Mouse (Mus musculus): ENCODE results near the gene Zc2hc1b. TPM values are rescaled to one million over a fixed set of nuclear protein-coding genes. Genes with fewer than 3 reads are reported as not detected.
"Not testable (repeated sequence)": the region's sequence is repeated elsewhere in the genome, so short reads cannot be mapped to it uniquely, and the experiment has no call there.

Zc2hc1b gene
- polyA plus RNA-seq, 1 experiment from 2014 or later = not detected

DNA sequence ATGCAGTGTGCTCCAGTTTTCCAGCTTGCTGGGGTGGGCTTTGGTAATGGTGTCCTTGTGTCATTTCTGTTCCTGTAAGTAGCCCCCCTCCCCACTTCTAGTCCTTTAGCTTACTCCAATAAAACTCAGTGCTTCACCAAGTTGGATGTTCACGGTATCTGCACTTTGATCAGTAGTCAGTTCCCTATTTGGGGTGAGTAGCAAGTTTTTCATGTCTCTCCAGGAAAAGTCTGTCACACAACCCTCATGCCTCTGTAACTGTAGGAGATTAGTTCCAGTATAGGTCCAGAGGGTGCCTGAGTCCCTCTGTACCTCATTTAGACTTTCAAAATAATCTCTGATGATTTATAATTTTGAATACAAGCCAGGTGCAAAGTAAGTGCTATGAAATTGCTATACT, 21.4 kb upstream of the Zc2hc1b start:
- H3K9me3 ChIP-seq (replicated peaks; ENCODE audit: low read length) = no peaks in the 10 kb centered on the region
- no peak overlapping the region for H3K27ac ChIP-seq
- no peaks in the 10 kb centered on the region for H3K36me3 ChIP-seq (ENCODE audit: insufficient read depth, low read length)
- ATAC-seq (replicated peaks; ENCODE audit: low FRiP score, low read depth) (no peak), DNase-seq (ENCODE audit: low spot score) (no peak)
- no peak overlapping the region for H3K9ac ChIP-seq (ENCODE audit: low read depth, low read length)
- H3K4me2 ChIP-seq (ENCODE audit: low read length) = no peak overlapping the region
- H3K4me1 ChIP-seq (replicated peaks; ENCODE audit: insufficient read depth, low read length) = no peaks in the 10 kb centered on the region
- 94% methylated on average over 1 of the region's 1 CpGs for WGBS
- TF ChIP-seq CTCF (IDR thresholded peaks at IDR 0.05; ENCODE audit: low read depth) = no peak
- H3K4me3 ChIP-seq (replicated peaks; ENCODE audit: low read depth, low read length) = no peak overlapping the region
- no peaks in the 10 kb centered on the region for H3K27me3 ChIP-seq (ENCODE audit: insufficient read depth, low read length)

DNA sequence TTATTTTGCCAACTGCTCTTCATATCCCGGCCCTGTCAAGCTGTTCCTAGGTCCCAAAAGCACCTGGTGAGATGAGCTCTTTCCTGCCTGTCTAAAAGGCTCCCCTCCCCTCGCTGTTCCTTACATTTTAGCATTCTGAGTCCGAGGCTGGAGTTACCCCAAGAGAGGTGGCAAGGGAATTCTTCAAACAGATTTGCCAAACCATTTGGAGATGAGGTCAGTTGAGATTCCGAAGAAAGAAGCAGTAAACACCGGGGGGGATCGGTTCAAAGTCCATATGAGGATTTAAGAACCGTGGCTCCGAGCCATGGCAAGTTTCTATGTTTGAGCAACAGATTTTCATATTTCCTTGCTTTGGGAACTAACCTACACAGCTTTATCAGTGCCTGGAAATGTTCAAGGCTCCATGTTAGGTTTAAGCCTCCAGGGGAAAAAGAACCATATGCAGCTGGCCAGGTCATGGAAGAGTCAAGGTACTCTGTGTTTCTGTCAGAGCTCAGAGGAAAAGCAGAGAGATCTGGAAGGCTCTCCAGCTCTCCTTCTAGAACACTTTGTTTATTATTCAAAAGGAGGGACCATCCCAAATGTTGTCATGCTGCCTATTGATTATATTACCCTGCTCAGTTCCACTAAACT, 19.2 kb upstream of the Zc2hc1b start:
- no peak overlapping the region for H3K9ac ChIP-seq (ENCODE audit: low read depth, low read length)
- H3K27ac ChIP-seq = no peak overlapping the region
- H3K4me2 ChIP-seq (ENCODE audit: low read length) = no peak overlapping the region
- WGBS = 69% methylated on average over 8 of the region's 8 CpGs
- TF ChIP-seq CTCF (IDR thresholded peaks at IDR 0.05; ENCODE audit: low read depth) = no peak
- H3K4me3 ChIP-seq (replicated peaks; ENCODE audit: low read depth, low read length) = no peak overlapping the region
- H3K9me3 ChIP-seq (replicated peaks; ENCODE audit: low read length) = no peaks in the 10 kb centered on the region
- no peaks in the 10 kb centered on the region for H3K27me3 ChIP-seq (ENCODE audit: insufficient read depth, low read length)
- H3K36me3 ChIP-seq (ENCODE audit: insufficient read depth, low read length) = no peaks in the 10 kb centered on the region
- H3K4me1 ChIP-seq (replicated peaks; ENCODE audit: insufficient read depth, low read length) = no peaks in the 10 kb centered on the region; the same call in 1 of the 2 replicates
- DNase-seq (ENCODE audit: low spot score) (no peak), ATAC-seq (replicated peaks; ENCODE audit: low FRiP score, low read depth) (no peak)

DNA sequence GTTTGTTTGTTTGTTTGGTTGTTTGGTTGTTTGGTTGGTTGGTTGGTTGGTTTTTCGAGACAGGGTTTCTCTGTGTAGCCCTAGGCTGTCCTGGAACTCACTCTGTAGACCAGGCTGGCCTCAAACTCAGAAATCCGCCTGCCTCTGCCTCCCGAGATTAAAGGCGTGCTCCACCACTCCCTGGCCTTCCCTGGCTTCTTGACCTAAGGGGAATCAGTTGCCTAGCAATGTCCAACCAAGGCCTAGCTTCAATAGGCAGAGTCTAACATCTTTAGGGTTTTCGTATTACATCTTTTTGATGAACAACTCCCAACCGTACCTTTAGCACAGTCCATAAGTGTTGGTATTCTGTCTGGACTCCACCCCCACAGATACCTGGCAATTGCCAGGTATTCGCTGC, 15.7 kb upstream of the Zc2hc1b start:
- H3K4me2 ChIP-seq (ENCODE audit: low read length) = peak overlapping the region; percentile 87
- not testable (repeated sequence) for H3K9me3 ChIP-seq (replicated peaks; ENCODE audit: low read length); DNase-seq (ENCODE audit: low spot score); H3K27me3 ChIP-seq (ENCODE audit: insufficient read depth, low read length); H3K9ac ChIP-seq (ENCODE audit: low read depth, low read length); H3K27ac ChIP-seq; ATAC-seq (replicated peaks; ENCODE audit: low FRiP score, low read depth); H3K4me1 ChIP-seq (replicated peaks; ENCODE audit: insufficient read depth, low read length)
- 90% methylated on average over 7 of the region's 7 CpGs for WGBS
- peaks cover 14% of the 10 kb centered on the region; the same call in 1 of the 2 replicates for H3K36me3 ChIP-seq (ENCODE audit: insufficient read depth, low read length)
- peak overlapping the region; percentile 95 for H3K4me3 ChIP-seq (replicated peaks; ENCODE audit: low read depth, low read length)

DNA sequence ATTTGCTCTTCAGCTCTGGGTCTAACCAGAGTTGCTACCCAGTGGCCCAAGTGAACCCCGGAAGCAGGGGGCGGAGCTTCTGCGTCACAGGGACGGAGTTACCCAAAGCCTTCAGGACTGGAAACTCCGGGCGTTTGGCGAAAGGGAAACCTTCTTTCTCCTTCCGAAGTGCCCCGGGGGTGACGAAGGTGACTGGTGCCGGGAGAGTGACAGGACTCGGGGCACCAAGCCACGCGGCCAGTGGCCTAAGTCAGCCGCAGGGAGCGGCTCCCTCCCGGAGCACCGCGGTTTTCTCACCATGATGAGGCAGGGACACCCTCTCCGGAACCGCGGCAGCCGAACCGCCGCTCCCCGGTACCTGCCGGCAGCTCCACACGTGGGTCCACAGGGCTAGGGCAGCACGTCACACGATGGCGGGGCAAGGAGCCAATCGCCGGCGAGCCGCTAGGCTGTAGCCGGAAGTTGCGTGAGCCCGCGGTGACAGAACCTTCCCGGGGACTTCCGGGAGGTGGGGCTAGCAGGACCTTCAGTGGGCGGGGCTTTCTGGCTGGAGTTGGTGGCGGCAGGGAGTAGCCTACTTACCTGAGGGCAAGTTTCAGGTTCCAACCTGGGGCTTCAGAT, 15.0 kb upstream of the Zc2hc1b start, which contains the start of gene Ltv1:
Gene Ltv1, minus strand, starts transcription at position 438 of the 621 bp plus-strand sequence.
- Histone ChIP-seq H3K27me3 (ENCODE audit: insufficient read depth, low read length) (no peaks in the 10 kb centered on the region), H3K27ac (peak within 1 kb of the TSS; percentile 89), H3K4me1 (replicated peaks; ENCODE audit: insufficient read depth, low read length) (no peaks in the 10 kb centered on the region; the same call in 1 of the 2 replicates), H3K4me3 (replicated peaks; ENCODE audit: low read depth, low read length) (peak within 1 kb of the TSS; percentile 95), H3K4me2 (ENCODE audit: low read length) (peak within 1 kb of the TSS; percentile 87), H3K36me3 (ENCODE audit: insufficient read depth, low read length) (peaks cover 15% of the 10 kb centered on the region), H3K9me3 (replicated peaks; ENCODE audit: low read length) (no peaks in the 10 kb centered on the region), H3K9ac (ENCODE audit: low read depth, low read length) (peak within 1 kb of the TSS; percentile 87)
- ATAC-seq (replicated peaks; ENCODE audit: low FRiP score, low read depth) (peak; percentile 100), DNase-seq (ENCODE audit: low spot score) (peak; percentile 98)
- WGBS = under 1% methylated on average over 43 of the region's 43 CpGs
- no peak for TF ChIP-seq CTCF (IDR thresholded peaks at IDR 0.05; ENCODE audit: low read depth)

DNA sequence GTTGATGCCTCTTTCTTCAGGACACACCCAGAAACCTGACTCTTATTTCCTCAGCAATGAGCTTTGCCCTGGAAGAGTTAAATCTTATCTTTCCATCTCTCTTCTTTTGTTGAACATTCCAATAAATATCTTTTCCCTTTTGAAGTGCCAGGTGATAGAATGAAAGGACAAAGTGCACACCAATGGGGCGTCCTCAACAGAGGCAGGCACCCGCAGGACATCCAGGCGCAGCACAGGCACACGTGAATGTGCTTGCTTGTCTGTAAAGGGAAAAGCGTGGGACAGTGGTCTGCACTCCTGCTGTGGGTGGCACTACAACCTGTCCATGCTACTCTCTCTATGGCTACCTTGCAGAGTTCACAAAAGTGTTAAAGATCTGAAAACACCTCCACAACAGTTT, 12.1 kb upstream of the Zc2hc1b start:
- Histone ChIP-seq H3K4me2 (ENCODE audit: low read length) (no peak overlapping the region), H3K4me3 (replicated peaks; ENCODE audit: low read depth, low read length) (no peak overlapping the region), H3K27ac (no peak overlapping the region), H3K9ac (ENCODE audit: low read depth, low read length) (no peak overlapping the region), H3K27me3 (ENCODE audit: insufficient read depth, low read length) (no peaks in the 10 kb centered on the region), H3K4me1 (replicated peaks; ENCODE audit: insufficient read depth, low read length) (no peaks in the 10 kb centered on the region; the same call in 1 of the 2 replicates), H3K9me3 (replicated peaks; ENCODE audit: low read length) (no peaks in the 10 kb centered on the region), H3K36me3 (ENCODE audit: insufficient read depth, low read length) (peaks cover 25% of the 10 kb centered on the region)
- ATAC-seq (replicated peaks; ENCODE audit: low FRiP score, low read depth) (no peak), DNase-seq (ENCODE audit: low spot score) (no peak)
- TF ChIP-seq CTCF (IDR thresholded peaks at IDR 0.05; ENCODE audit: low read depth) = no peak
- WGBS = 74% methylated on average over 5 of the region's 5 CpGs

DNA sequence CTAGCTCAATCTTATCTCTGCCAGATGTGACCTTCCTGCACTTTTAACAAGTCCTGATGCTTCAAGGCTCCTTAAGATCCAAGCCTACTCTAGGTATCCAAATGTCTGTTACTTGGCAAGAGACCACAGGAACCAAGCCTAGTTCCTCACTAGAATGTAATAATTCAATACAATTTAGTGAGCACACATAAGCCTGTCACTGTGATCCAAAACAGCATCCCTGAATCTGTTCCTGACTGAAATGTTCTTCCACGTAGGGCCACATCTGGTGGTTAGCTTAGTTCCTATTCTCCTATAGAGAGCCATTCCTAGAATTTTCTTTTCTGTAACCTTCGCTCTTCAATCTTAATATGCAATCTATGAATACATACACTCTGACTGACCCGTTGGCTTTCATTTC, 8.9 kb upstream of the Zc2hc1b start:
- DNase-seq (ENCODE audit: low spot score) (no peak), ATAC-seq (replicated peaks; ENCODE audit: low FRiP score, low read depth) (no peak)
- H3K27ac ChIP-seq = no peak overlapping the region
- H3K9me3 ChIP-seq (replicated peaks; ENCODE audit: low read length) = no peaks in the 10 kb centered on the region
- no peak overlapping the region for H3K4me2 ChIP-seq (ENCODE audit: low read length)
- no peak for TF ChIP-seq CTCF (IDR thresholded peaks at IDR 0.05; ENCODE audit: low read depth)
- peaks cover 32% of the 10 kb centered on the region for H3K36me3 ChIP-seq (ENCODE audit: insufficient read depth, low read length)
- H3K27me3 ChIP-seq (ENCODE audit: insufficient read depth, low read length) = no peaks in the 10 kb centered on the region
- H3K4me1 ChIP-seq (replicated peaks; ENCODE audit: insufficient read depth, low read length) = no peaks in the 10 kb centered on the region
- no peak overlapping the region for H3K9ac ChIP-seq (ENCODE audit: low read depth, low read length)
- 76% methylated on average over 3 of the region's 3 CpGs for WGBS
- H3K4me3 ChIP-seq (replicated peaks; ENCODE audit: low read depth, low read length) = no peak overlapping the region
